Comparison of ENCODE assay signal across 8 mouse cellular contexts in genomic region chr12:76803700-76804252, GRCm38 (mm10). TPM values are rescaled to one million over a fixed set of nuclear protein-coding genes. Genes with fewer than 3 reads are reported as not detected.
DNase-seq lines count a peak whose midpoint lies in the region; ATAC-seq lines count a peak whose summit lies in the region.

No protein-coding gene starts in this region.

- 48% methylated on average over 7 of the region's 7 CpGs for WGBS in liver, embryonic 11.5 days
- 55% methylated on average over 7 of the region's 7 CpGs for WGBS in midbrain, embryonic 16.5 days

- no peak for ATAC-seq in liver, embryonic 11.5 days (replicated peaks; ENCODE audit: low FRiP score)
- peak; percentile 42 for ATAC-seq in midbrain, embryonic 16.5 days

- H3K4me3 ChIP-seq in liver, embryonic 11.5 days (ENCODE audit: low read depth, low read length): no peak overlapping the region
- no peak overlapping the region for H3K4me3 ChIP-seq in midbrain, embryonic 16.5 days (ENCODE audit: low read depth, low read length)

- no peaks in the 10 kb centered on the region for H3K36me3 ChIP-seq in liver, embryonic 11.5 days (ENCODE audit: control insufficient read depth, insufficient read depth, low read length)
- H3K36me3 ChIP-seq in midbrain, embryonic 16.5 days (ENCODE audit: control insufficient read depth, insufficient read depth, low read length): peaks cover 2% of the 10 kb centered on the region

- no peak overlapping the region for H3K9ac ChIP-seq in liver, embryonic 11.5 days (ENCODE audit: low read depth, low read length)
- no peak overlapping the region for H3K9ac ChIP-seq in midbrain, embryonic 16.5 days (ENCODE audit: low read depth, low read length)

- intact Hi-C loops in heart, postnatal 14 days (cut with DNase I): loop anchor here (2.0 kb wide), 1 partner anchor 155 kb away; no protein-coding TSS in a partner anchor

- H3K27ac ChIP-seq in liver, embryonic 11.5 days (ENCODE audit: low read depth, low read length): no peak overlapping the region
- H3K27ac ChIP-seq in midbrain, embryonic 16.5 days (ENCODE audit: low read length): no peak overlapping the region

- H3K9me3 ChIP-seq in liver, embryonic 11.5 days (ENCODE audit: control insufficient read depth, low read length): no peaks in the 10 kb centered on the region
- H3K9me3 ChIP-seq in midbrain, embryonic 16.5 days (replicated peaks; ENCODE audit: control insufficient read depth, low read length, poor library complexity, severe bottlenecking): no peaks in the 10 kb centered on the region

- H3K27me3 ChIP-seq in liver, embryonic 11.5 days (replicated peaks; ENCODE audit: control insufficient read depth, insufficient read depth, low read length): no peaks in the 10 kb centered on the region
- no peaks in the 10 kb centered on the region for H3K27me3 ChIP-seq in midbrain, embryonic 16.5 days (ENCODE audit: control insufficient read depth, insufficient read depth, low read depth, low read length)

- peak; percentile 44 for DNase-seq in liver
- no peak for DNase-seq in liver, embryonic 11.5 days (ENCODE audit: low spot score)
- DNase-seq in adrenal gland, postnatal 10 days: peak; percentile 65
- peak; percentile 60 for DNase-seq in embryo, embryonic 9.5 days (ENCODE audit: extremely low spot score)
- DNase-seq in heart, postnatal 14 days: peak; percentile 45 to 68
- peak; percentile 57 to 77 for DNase-seq in kidney, postnatal 36 days
- DNase-seq in layer of hippocampus, postnatal 25 days (ENCODE audit: extremely low spot score in 1 of 2, low spot score in 1 of 2): no peak

- H3K4me1 ChIP-seq in liver, embryonic 11.5 days (replicated peaks; ENCODE audit: control insufficient read depth, insufficient read depth, low read length): no peaks in the 10 kb centered on the region
- H3K4me1 ChIP-seq in midbrain, embryonic 16.5 days (ENCODE audit: control insufficient read depth, insufficient read depth, low read length): no peaks in the 10 kb centered on the region

- H3K4me2 ChIP-seq in liver, embryonic 11.5 days: no peak overlapping the region
- no peak overlapping the region for H3K4me2 ChIP-seq in midbrain, embryonic 16.5 days (ENCODE audit: low read length)

RNA-seq across cellular contexts. Expression of gene Gpx2, which starts 8.4 kb away (rescaled TPM):
- polyA plus RNA-seq in liver, embryonic 11.5 days (2014; fragmentation: Nextera tagmentation; extraction: Ambion mirVana): not detected in 2 replicates
- total RNA-seq in adrenal gland, postnatal 10 days (2021): not detected
- total RNA-seq in heart, postnatal 14 days (2021): not detected
- polyA plus RNA-seq in midbrain, embryonic 16.5 days (2015; fragmentation: Nextera tagmentation; extraction: Ambion mirVana): 0.11 TPM in 1 of 2 replicates, not detected in the other
- under 1 TPM in 1 of 2 experiments, not detected in 1; 0.20 TPM for total RNA-seq in layer of hippocampus, postnatal 25 days (2021)

RNA-seq across cellular contexts. Expression of gene Rab15, which starts 18.9 kb away (rescaled TPM):
- polyA plus RNA-seq in liver, embryonic 11.5 days (2014; fragmentation: Nextera tagmentation; extraction: Ambion mirVana): 1.7 and 2.1 TPM in 2 replicates
- total RNA-seq in adrenal gland, postnatal 10 days (2021): 1 to 10 TPM; 3.6 to 7.7 TPM
- total RNA-seq in heart, postnatal 14 days (2021): 1 to 10 TPM in 1 of 2 experiments, under 1 TPM in 1; 0.86 to 1.8 TPM
- 52.1 and 53.8 TPM in 2 replicates for polyA plus RNA-seq in midbrain, embryonic 16.5 days (2015; fragmentation: Nextera tagmentation; extraction: Ambion mirVana)
- 100 to 1,000 TPM; 193 to 201 TPM for total RNA-seq in layer of hippocampus, postnatal 25 days (2021)

RNA-seq across cellular contexts. Expression of gene Fntb, which starts 38.4 kb away (rescaled TPM):
- polyA plus RNA-seq in liver, embryonic 11.5 days (2014; fragmentation: Nextera tagmentation; extraction: Ambion mirVana): 41.6 and 43.8 TPM in 2 replicates
- total RNA-seq in adrenal gland, postnatal 10 days (2021): 10 to 100 TPM; 17.9 to 20.1 TPM
- 10 to 100 TPM; 15.2 to 18.9 TPM for total RNA-seq in heart, postnatal 14 days (2021)
- polyA plus RNA-seq in midbrain, embryonic 16.5 days (2015; fragmentation: Nextera tagmentation; extraction: Ambion mirVana): 41.6 and 42.9 TPM in 2 replicates
- total RNA-seq in layer of hippocampus, postnatal 25 days (2021): 10 to 100 TPM; 25.1 to 25.8 TPM

RNA-seq across cellular contexts. Expression of gene Churc1, which starts 38.4 kb away (rescaled TPM):
- polyA plus RNA-seq in liver, embryonic 11.5 days (2014; fragmentation: Nextera tagmentation; extraction: Ambion mirVana): 144 and 154 TPM in 2 replicates
- 10 to 100 TPM; 76.2 to 77.6 TPM for total RNA-seq in adrenal gland, postnatal 10 days (2021)
- 10 to 100 TPM; 81.6 to 88.1 TPM for total RNA-seq in heart, postnatal 14 days (2021)
- polyA plus RNA-seq in midbrain, embryonic 16.5 days (2015; fragmentation: Nextera tagmentation; extraction: Ambion mirVana): 108 and 118 TPM in 2 replicates
- total RNA-seq in layer of hippocampus, postnatal 25 days (2021): 10 to 100 TPM; 38.0 to 39.8 TPM

Comparison
In these comparisons a context has a peak if more than half of its experiments do, and no peak if none do; other contexts are left out.
1. DNase-seq: peak in liver (single experiment), adrenal gland, postnatal 10 days (single experiment), embryo, embryonic 9.5 days (single experiment), heart, postnatal 14 days (2 of 2) and kidney, postnatal 36 days (2 of 2); none in liver, embryonic 11.5 days (single experiment) and layer of hippocampus, postnatal 25 days (0 of 2).
2. RNA of gene Rab15, which starts 18.9 kb away (total RNA-seq): 193 to 201 TPM in layer of hippocampus, postnatal 25 days; 3.6 to 7.7 TPM in adrenal gland, postnatal 10 days and 0.86 to 1.8 TPM in heart, postnatal 14 days; every median in the first group is over 10 times any median in the second.